Mouse (Mus musculus) kidney, adult 11 months (tissue): ENCODE measurements at regions not wholly inside any gene's neighbourhood (a gene's known extent, or its start where the extent isn't known, plus 50 kb on each side); places are given as distances from the start of the nearest gene placed in this dataset.

Experiments used
- DNase-seq: peaks from one replicate; pipeline ENCODE4 v3.0.0; 2022

DNA sequence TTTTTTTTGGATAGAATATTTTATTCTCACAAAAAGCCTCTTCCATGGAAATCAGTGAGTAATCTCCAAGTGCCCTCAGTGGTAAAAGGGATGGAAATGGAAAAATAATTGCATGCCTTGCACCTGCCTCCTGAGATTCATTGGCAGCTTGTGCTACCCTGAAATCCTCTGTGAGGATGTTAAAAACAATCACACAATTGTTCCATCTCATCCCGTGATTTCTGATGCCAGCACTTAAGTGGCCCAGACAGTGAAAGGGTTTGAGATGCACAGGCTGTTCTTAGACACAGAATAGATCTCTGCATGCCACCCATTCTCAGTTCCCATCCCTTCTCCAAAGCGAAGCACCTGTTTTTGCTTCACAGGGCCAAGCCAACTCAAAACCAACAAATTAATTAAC lies 398.9 kb upstream of the Cd180 start:
- no peak for DNase-seq

DNA sequence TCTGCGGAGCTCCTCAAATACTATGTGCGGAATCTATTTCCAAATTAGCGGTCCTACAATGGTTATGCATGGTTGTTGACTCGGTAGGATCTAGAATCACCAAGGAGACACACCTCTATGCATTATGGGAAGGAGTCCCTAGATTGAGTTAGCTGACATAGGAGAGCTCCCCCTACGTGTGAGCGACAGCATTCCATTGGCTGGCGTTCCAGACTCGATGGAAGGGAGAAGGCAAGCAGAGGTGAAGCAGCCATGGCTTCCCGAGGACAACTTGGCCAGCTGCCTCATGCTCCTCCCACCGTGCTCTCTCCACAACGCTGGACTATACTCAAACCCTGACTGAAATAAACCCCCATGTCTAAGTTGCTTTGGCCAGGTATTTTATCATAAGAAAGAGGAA lies 398.3 kb upstream of the Cd180 start:
- no peak for DNase-seq

DNA sequence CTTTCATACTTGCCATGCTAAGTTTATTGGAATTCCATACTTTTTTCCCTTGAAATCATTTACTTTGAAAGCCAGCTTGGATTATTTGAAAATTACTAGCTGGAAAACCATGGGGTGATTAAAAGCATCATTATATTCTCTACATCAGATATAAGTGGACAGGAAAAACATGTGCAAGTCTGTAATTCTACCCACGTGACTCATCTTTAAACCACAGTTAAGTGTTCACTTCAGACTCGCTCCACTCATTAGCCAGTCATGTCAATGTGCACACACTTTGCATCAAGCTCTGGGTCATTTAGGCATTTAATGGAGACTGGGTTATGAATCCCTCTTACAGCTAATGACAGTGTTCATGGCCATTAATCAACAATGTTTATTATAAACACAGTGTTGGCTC lies 385.4 kb upstream of the Cd180 start:
- DNase-seq = no peak

DNA sequence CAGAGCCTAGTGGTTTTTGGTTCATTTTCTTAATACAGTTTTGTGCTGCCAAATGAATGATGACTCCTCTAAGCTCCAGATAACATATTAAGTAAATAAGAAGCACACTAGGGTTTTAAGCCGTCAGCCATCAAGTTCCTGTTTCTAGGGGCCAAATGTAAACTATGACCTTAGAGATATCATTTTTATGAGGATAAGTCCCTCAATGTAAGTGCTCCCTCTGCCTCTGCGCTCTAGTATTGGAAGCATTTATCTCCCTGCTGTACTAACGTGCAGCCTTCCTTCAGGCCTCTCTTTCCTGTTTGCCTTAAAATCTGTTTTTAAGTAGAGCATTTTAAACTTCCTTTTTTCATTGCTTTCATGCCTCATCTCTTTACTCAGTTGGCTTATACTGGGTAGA lies 381.3 kb upstream of the Cd180 start:
- DNase-seq = no peak

DNA sequence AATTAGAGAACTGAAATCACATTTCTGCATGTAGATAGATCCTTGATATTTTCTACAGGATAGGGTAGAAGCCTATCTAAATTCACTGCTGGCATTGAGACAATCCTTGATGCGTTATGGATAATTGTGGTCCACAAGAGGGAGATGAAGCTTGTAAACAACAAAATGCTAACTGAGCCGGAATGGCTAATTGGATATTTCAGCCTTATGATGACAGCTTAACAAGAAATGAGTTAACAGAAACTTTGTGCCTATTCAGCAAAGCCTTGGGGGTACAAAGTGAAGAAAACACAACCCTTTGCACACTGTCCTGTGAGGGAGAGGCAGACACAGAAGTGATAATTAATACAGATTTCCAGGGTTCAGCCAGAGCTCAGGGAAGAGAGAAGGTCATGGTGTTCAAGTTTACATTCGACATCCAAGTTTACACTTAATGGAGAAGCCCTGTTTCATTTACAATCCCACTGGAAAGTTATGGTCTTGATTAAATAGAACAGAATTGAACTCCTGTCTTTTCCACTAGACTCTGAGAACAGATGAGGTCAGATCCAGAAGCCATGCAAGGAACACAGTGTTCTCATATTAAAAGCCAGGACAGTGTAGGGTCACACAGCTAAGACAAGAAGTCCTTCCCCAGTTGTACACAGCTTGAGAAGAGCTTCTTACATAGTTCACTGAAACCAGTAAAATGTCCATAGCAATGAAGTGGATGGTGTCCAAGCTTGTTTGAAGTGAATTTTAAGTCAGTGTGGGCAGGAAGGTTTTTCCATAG lies 377.3 kb upstream of the Cd180 start:
- DNase-seq = no peak

DNA sequence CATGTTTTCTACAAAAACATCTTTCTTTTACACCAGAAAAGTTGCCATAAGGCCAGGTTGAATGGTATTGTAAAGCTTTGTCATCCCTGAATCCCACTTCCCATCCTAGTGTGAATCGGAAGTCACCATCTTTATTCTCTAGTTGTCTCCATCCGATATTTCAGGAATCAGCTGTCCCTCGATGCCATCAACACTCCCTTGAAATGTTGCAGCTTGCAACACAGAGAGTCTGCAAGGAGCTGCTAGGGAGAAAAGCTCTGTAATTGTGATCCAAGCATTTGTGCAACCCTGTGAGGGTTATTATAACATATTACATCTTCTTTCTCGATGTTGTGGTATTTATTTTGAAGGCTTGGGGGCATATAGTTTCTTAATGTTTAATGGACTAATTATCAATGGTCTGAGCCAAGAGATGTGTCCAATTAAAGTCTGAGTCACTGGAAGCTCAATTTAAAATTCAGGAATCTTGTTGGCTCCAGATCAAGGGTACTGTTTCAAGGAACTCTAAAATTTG lies 374.4 kb upstream of the Cd180 start:
- DNase-seq = no peak

DNA sequence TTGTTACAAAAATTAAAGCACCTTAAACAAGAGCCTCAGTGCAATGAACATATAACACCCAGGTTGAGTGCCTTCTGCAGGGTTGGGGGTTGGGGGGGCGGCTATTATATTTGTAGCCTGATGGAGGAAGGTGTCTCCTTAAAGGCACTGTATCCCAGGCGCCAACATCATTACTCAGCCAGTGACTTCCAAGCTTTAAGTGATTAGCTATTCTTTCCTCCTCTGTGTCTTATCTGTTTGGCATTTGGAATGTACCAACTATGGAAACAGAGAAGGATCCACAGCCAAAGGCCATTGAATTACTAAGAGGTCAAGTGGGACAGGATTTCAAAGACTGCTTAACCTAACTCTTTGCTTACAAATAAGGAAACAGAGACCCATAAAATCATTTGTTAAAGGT lies 373.9 kb upstream of the Cd180 start:
- DNase-seq = no peak

DNA sequence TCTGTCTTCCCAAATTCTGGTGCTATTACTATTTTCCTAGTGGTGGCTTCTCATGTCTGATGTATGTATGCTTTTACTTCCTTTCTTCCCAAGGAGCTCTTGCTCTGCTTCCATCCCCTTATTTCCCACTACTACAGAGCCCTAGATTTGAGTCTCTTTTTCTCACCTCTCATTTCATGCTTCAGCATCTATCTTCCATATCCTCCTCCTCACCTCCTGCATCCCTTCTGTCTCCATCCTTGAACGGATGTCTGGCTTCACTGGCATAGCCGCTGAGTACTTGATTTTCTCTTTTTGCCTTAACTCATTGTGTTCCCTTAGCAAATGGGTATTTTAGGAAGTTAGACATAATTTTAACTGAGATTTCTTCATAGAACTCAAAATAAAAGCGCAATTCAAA lies 369.5 kb upstream of the Cd180 start:
- DNase-seq = no peak

DNA sequence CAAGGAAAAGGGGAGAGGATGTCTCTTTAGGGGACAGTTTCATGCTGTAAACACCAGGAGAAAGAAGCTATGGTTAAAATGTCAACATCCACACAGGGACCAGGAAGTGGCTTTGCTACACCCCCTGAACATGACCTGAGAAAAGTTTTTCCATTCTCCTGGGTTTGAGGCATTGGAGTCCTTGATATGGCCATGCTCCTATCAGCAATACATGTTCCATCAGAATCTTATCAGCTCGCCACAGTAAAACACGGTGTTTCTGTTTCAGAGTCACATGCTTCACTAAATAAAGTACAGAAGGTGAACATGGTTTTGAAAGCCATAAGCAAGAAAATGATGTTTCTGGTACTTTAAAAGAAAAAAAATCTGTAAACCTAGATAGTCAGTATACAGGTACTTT lies 367.4 kb upstream of the Cd180 start:
- DNase-seq = no peak

DNA sequence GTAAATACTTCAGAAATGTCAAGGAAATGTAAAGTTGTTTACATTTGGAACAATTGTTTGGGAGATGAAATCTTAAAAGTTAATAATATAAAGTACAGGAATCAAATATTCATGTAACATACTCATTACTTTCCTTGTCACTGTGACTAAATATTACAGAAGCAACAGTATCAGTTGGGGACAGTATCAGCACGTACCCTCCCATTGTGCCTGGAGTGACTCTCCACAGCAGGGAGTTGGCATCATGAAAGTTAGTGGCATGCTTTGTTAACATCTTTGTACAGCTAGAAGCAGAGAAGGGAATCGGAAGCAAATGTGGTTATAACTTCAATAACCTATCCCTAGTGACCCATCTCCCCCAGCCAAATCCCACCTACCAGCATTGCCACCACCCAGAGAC lies 366.8 kb upstream of the Cd180 start:
- DNase-seq = no peak

DNA sequence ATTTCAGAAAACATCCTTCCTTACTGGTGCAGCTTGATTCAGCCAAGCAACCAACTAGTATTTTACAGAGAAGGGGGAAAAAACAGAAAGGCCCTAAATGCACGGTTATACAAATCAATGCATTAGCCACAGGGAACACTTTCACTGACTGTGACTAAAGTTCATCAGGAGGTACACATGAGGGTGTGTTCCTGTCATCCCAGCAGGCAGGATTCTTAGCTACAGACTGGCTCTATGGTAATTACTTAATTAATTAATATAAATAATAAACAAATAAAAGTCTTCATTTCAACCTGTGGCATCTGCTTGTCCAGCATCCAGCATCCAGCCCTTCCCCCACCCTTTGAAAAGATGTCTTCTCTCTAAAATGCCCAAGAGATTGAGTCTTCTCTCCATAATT lies 359.7 kb upstream of the Cd180 start:
- no peak for DNase-seq

DNA sequence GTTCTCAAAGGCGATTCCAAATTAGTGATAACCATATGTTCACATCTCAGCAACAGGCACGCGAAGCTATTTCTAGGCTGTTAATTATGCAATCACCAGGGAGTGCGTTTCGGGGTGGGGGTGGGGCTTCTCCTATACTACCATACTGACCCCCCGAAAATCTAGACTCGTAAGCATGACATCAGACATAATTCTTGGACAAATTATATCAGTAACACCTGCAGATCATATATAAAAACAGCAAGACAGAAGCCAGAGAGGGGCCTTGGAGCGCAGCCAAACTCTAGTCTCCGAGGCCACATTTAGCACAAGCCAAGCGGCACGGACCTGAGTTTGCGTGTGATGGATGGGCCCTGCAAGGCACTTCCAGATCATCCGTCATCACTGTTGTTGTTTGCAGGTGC lies 359.2 kb upstream of the Cd180 start:
- no peak for DNase-seq

DNA sequence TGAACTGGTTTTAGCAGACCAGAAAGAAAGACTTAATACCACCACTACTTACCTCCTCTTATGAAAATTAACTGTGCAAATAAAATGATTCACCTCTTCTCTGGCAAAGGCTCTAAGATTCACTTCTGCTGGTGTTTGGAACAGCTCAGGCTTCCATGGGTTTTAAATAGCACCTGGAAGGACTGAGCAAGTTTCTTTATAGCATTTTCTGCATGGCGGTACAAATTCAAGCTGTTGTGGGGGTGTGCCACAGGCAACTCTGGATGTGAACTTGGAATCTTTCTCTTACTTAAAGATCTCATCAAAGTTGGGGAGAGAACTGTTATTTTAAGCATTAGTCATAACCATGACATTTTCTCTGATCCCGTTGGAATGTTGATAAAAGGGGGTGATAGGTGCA lies 350.1 kb upstream of the Cd180 start:
- DNase-seq = no peak

DNA sequence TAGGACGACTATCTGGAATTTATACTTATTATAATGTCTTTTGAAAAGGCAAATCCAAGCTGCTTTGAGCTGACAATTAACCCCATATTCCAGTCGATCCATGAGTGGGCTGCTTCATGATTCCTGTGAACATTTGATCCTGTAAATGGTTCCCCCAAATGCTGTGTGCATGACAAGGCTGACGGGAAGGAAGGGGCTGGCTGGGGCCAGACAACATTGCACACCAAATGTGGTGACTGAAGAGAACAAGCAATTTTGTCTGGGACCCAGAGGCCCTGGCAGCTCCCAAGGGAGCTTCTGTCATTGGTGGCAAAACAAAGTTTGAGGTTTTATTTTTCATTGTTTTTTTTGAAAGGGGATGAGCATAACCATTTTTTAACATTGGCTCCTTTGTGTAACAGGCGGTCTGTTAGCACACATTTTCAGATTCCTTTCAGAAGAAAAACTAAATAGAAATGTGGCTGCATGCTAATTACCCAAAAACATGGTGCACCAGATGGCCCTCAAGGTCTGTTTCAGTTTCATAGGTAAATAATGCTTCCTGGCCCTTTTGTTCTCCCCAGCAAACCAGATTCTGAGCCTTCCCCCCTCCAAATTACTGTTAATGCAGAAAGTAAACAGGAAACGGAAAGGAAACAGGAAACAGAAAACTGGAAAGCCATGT lies 348.6 kb upstream of the Cd180 start:
- DNase-seq = no peak

DNA sequence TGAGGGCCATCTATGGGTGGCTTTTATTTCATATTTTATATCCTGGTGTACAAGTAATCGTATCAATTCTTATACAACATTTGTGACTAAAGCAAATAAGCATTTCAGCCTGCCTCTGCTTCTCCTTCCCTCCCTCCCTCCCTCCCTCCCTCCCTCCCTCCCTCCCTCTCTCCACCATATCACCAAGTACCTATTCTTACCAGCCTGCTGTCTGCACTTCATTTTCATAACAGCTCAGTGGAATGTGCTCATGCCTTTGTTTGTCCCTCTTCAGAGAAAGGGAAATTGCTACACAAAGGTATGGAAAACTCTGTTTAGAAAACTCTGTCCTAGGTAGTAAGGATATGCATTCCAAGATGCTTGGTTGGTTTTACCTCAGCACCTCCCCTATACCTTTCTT lies 343.9 kb upstream of the Cd180 start:
- no peak for DNase-seq

DNA sequence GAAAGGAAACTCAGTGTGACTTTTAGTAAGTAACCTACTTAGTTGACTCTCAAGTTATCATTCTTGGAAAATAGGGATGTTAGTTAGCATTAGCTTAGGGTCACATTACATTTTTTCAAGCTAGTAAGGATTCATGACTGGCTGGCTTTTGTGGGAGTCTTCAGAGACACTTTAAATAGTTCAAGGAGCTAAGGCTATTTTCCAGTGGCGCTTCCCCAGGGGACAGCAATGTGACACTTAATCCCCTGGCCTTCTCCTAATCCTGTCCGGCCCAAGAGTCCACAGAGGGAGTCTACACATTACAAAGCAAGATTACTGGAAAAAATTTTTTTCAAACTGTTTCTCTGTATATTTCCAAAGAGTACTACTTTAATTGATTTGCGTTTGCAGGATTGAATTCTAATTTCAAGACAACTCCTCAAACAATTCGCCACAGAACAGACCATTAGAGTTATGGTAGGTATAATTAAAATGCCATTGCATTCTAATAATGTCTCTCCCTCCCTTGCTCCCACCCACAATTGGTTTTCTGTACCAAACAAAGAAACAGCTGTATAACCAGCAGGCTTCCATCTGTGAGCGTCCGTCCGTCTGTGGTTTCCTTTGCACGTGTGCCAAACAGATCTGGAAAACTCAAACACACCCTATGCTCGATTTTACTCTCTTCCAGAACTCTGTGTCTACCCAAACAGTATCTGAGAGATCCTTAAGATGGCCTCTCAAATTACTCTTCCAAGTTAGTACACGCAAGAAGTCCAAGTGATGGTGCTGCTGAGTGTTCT lies 341.1 kb upstream of the Cd180 start:
- DNase-seq = no peak

DNA sequence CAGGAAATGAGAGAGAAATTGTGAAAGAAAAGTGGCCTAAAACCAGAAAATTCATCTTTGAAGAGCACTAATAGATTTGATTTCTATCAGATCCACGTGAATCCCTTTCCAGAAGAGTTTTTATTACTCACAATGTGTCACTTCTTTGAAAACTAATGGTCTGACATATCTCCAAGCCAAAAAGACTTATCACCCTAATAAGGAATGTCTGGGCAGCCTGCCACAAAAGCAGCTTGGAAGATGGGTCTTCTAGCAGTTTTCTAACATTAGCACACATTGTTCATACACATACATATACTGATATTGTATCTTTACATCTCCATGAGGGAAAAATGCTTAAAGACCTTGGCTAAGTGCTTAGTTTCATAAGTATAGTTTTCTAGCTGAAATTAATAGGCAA lies 337.8 kb upstream of the Cd180 start:
- DNase-seq = no peak

DNA sequence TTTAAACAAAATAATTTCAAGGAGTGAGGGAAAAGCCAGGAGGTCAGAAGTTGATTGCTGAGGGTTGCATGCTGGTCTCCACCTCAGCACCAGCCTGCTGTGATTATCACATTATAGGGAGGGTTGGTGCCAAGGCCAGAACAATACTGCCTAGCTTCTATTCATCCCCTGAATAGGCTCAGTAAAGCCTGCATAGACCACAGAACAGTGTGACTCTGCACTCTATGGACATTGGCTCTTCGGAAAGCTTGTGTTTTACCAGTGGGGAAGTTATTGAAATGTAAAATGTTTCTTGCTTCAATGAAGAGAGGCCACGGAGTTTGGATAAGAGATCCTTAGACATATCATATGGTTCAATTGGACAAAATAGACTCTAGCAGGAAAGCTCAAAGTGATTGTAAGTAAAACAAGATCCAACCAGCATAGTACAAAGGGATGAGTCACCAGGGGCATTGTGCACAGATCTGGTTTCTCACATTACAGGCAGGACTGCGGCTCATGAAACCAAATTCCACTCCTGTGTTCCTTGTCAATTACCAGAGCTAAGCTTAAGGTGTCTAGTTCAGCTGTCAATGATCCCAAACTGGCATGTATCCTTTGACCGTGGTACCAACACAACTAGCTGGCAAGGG lies 320.8 kb upstream of the Cd180 start:
- no peak for DNase-seq

DNA sequence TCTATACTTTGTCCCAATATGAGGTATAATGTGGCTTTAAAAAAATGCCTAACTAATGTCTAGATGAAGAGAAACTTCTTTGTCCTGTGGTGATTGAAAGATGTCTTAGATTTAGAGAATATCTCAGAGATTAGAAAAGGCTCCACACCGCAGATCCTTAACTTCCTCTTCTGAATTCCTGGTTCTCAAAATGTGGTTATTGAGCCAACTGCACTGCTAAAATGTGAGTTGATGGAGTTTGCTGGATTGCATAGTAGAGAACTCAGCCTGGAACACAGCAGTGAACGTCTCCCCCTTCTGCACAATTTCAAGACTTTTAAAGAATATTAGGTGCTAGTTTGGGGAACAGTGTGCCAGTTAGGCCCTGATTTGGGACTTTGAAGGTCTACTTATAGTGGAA lies 312.7 kb upstream of the Cd180 start:
- DNase-seq = no peak

DNA sequence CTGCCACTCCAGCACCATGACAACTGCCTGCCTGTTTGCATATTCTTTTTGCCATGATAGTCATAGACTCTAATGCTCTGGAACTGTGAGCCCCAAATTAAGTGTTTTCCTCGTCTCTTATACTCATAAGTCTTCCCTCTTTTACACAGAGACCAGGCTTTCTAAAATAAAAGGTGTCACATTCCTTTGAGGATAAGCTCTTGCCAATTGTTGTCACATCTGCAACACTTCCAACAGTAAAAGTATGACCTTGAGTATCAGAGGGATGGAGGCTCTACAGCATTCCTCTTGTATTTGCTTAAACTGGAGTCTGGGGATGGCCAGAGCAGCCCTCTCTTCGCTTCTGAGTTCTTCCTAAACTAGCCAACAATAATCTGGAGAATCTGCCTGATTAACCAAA lies 301.4 kb upstream of the Cd180 start:
- no peak for DNase-seq

DNA sequence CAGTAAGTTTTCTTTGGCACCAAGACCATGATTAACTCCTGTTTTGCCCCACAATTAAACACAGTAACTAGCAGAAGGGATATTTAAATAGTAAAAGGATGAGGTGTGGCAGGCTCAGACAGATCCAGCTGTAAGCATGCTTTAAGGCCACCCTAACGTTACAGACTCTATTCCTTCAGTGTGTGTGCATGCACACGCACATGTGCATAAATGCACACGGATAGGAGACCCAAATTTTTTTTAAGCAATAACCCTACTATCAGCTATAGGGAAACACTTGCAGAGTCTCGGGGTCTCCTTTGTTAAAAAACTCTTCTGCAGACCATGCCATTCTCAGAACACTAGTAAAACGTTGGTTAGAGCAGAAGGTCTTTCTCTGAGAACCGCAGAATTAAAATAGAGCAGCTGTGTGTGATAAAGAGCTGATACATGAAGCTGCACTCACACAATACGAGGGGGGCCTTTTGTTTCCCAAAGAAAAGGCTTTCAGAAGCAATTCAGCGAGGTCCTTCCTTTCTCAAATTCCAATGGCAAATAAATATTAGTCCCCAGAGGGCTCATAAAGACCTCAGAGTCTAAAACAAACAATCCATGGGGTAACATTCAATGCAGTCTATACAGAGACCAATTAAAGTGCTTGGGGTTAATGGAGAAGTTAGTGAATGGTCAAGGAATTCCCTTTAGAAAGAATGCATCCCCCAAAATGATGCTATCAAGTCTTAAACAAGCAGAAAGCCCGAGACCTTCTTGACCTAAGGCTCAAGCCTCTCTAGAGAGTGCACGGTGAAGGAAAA lies 300.3 kb upstream of the Cd180 start:
- no peak for DNase-seq

DNA sequence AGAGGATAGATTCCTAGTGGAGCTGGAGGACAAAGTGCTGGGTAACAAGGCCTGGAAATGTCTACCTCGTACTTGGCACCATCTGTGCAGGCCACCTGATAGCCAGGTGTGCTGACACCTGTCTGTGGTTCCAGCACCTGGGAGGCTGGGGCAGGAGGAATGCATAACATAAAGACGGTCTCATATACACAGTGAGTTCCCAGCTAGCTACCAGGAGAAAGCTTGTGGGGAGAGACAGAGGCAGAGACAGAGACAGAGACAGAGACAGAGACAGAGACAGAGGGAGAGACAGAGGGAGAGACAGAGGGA lies 299.7 kb upstream of the Cd180 start:
- DNase-seq = no peak

DNA sequence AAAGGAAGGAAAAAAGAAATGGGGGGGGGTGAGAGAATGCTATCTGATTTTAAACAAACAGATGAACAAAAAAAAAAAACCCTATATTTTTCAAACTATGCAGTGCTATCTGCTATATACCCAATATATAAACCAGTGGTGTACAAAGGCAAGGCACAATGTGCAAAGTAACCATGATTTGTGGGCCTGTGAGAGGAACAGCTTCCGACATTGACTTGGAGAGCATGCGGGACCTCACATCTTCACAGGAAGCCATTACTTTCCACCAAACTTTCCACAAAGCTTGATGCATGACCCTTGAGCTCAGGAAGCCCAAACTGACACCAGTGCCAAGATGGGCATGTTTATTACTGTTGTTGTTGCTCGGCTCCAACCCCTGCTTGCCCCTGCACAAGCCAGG lies 299.3 kb upstream of the Cd180 start:
- peak; percentile 13 for DNase-seq
